Mouse (Mus musculus): Measurements from ENCODE around the gene BC107364. TPM values are rescaled to one million over a fixed set of nuclear protein-coding genes. Genes with fewer than 3 reads are reported as not detected.

BC107364 gene
- not detected for polyA plus RNA-seq (2014; fragmentation: Illumina TruSeq; extraction: RNeasy Lipid Tissue Mini Kit (QIAGEN cat#74804); ENCODE audit: low read depth, low replicate concordance)

GRCm38 (mm10) chr3:96452262-96452661 is at the start of gene BC107364:
BC107364 (minus strand) TSS chr3:96452306.

Other genes with a start within 250 kb of the BC107364 start
- 37.5 TPM for gene Bola1, start 232.6 kb downstream of the BC107364 start, polyA plus RNA-seq (2014; fragmentation: Illumina TruSeq; extraction: RNeasy Lipid Tissue Mini Kit (QIAGEN cat#74804); ENCODE audit: low read depth, low replicate concordance)
- gene Hist2h2ab, start 232.4 kb downstream of the BC107364 start, polyA plus RNA-seq (2014; fragmentation: Illumina TruSeq; extraction: RNeasy Lipid Tissue Mini Kit (QIAGEN cat#74804); ENCODE audit: low read depth, low replicate concordance) = not detected
- not detected for gene Hist2h2ac, start 231.4 kb downstream of the BC107364 start, polyA plus RNA-seq (2014; fragmentation: Illumina TruSeq; extraction: RNeasy Lipid Tissue Mini Kit (QIAGEN cat#74804); ENCODE audit: low read depth, low replicate concordance)
- gene Hist2h2be, start 231.2 kb downstream of the BC107364 start, polyA plus RNA-seq (2014; fragmentation: Illumina TruSeq; extraction: RNeasy Lipid Tissue Mini Kit (QIAGEN cat#74804); ENCODE audit: low read depth, low replicate concordance) = 14.6 TPM
- gene Hist2h3c2, start 213.2 kb downstream of the BC107364 start, polyA plus RNA-seq (2014; fragmentation: Illumina TruSeq; extraction: RNeasy Lipid Tissue Mini Kit (QIAGEN cat#74804); ENCODE audit: low read depth, low replicate concordance) = 4.2 TPM
- 306 TPM for gene Hist2h2aa2, start 212.0 kb downstream of the BC107364 start, polyA plus RNA-seq (2014; fragmentation: Illumina TruSeq; extraction: RNeasy Lipid Tissue Mini Kit (QIAGEN cat#74804); ENCODE audit: low read depth, low replicate concordance)
- gene Hist2h2aa1, start 206.8 kb downstream of the BC107364 start, polyA plus RNA-seq (2014; fragmentation: Illumina TruSeq; extraction: RNeasy Lipid Tissue Mini Kit (QIAGEN cat#74804); ENCODE audit: low read depth, low replicate concordance) = 88.6 TPM
- not detected for gene Hist2h3c1, start 205.6 kb downstream of the BC107364 start, polyA plus RNA-seq (2014; fragmentation: Illumina TruSeq; extraction: RNeasy Lipid Tissue Mini Kit (QIAGEN cat#74804); ENCODE audit: low read depth, low replicate concordance)
- 3.0 TPM for gene Hist2h4, start 189.0 kb downstream of the BC107364 start, polyA plus RNA-seq (2014; fragmentation: Illumina TruSeq; extraction: RNeasy Lipid Tissue Mini Kit (QIAGEN cat#74804); ENCODE audit: low read depth, low replicate concordance)
- gene Hist2h3b, start 183.7 kb downstream of the BC107364 start, polyA plus RNA-seq (2014; fragmentation: Illumina TruSeq; extraction: RNeasy Lipid Tissue Mini Kit (QIAGEN cat#74804); ENCODE audit: low read depth, low replicate concordance) = not detected
- gene Hist2h2bb, start 182.6 kb downstream of the BC107364 start, polyA plus RNA-seq (2014; fragmentation: Illumina TruSeq; extraction: RNeasy Lipid Tissue Mini Kit (QIAGEN cat#74804); ENCODE audit: low read depth, low replicate concordance) = not detected
- gene Fcgr1, start 158.3 kb downstream of the BC107364 start, polyA plus RNA-seq (2014; fragmentation: Illumina TruSeq; extraction: RNeasy Lipid Tissue Mini Kit (QIAGEN cat#74804); ENCODE audit: low read depth, low replicate concordance) = 3.9 TPM
- 0.34 TPM for gene Hfe2, start 72.9 kb upstream of the BC107364 start, polyA plus RNA-seq (2014; fragmentation: Illumina TruSeq; extraction: RNeasy Lipid Tissue Mini Kit (QIAGEN cat#74804); ENCODE audit: low read depth, low replicate concordance)
- gene Txnip, start 105.7 kb upstream of the BC107364 start, polyA plus RNA-seq (2014; fragmentation: Illumina TruSeq; extraction: RNeasy Lipid Tissue Mini Kit (QIAGEN cat#74804); ENCODE audit: low read depth, low replicate concordance) = 761 TPM
- gene Gm16253, start 124.7 kb upstream of the BC107364 start, polyA plus RNA-seq (2014; fragmentation: Illumina TruSeq; extraction: RNeasy Lipid Tissue Mini Kit (QIAGEN cat#74804); ENCODE audit: low read depth, low replicate concordance) = not detected
- 45.4 TPM for gene Polr3gl, start 141.9 kb upstream of the BC107364 start, polyA plus RNA-seq (2014; fragmentation: Illumina TruSeq; extraction: RNeasy Lipid Tissue Mini Kit (QIAGEN cat#74804); ENCODE audit: low read depth, low replicate concordance)
- gene Ankrd34a, start 144.3 kb upstream of the BC107364 start, polyA plus RNA-seq (2014; fragmentation: Illumina TruSeq; extraction: RNeasy Lipid Tissue Mini Kit (QIAGEN cat#74804); ENCODE audit: low read depth, low replicate concordance) = 0.15 TPM
- gene Lix1l, start 148.8 kb upstream of the BC107364 start, polyA plus RNA-seq (2014; fragmentation: Illumina TruSeq; extraction: RNeasy Lipid Tissue Mini Kit (QIAGEN cat#74804); ENCODE audit: low read depth, low replicate concordance) = 28.1 TPM
- gene Rbm8a, start 177.6 kb upstream of the BC107364 start, polyA plus RNA-seq (2014; fragmentation: Illumina TruSeq; extraction: RNeasy Lipid Tissue Mini Kit (QIAGEN cat#74804); ENCODE audit: low read depth, low replicate concordance) = 40.8 TPM
- gene Pex11b, start 183.1 kb upstream of the BC107364 start, polyA plus RNA-seq (2014; fragmentation: Illumina TruSeq; extraction: RNeasy Lipid Tissue Mini Kit (QIAGEN cat#74804); ENCODE audit: low read depth, low replicate concordance) = 38.6 TPM
- gene Gm42957, start 183.2 kb upstream of the BC107364 start, polyA plus RNA-seq (2014; fragmentation: Illumina TruSeq; extraction: RNeasy Lipid Tissue Mini Kit (QIAGEN cat#74804); ENCODE audit: low read depth, low replicate concordance) = not detected
- 2.1 TPM for gene Itga10, start 193.3 kb upstream of the BC107364 start, polyA plus RNA-seq (2014; fragmentation: Illumina TruSeq; extraction: RNeasy Lipid Tissue Mini Kit (QIAGEN cat#74804); ENCODE audit: low read depth, low replicate concordance)
- 1.5 TPM for gene Ankrd35, start 217.8 kb upstream of the BC107364 start, polyA plus RNA-seq (2014; fragmentation: Illumina TruSeq; extraction: RNeasy Lipid Tissue Mini Kit (QIAGEN cat#74804); ENCODE audit: low read depth, low replicate concordance)
- 23.5 TPM for gene Pias3, start 244.1 kb upstream of the BC107364 start, polyA plus RNA-seq (2014; fragmentation: Illumina TruSeq; extraction: RNeasy Lipid Tissue Mini Kit (QIAGEN cat#74804); ENCODE audit: low read depth, low replicate concordance)

Measured in adipose tissue, adult 10 weeks (tissue).